Mouse (Mus musculus): ENCODE results near the gene Olfr847.

The Olfr847 gene

DNA sequence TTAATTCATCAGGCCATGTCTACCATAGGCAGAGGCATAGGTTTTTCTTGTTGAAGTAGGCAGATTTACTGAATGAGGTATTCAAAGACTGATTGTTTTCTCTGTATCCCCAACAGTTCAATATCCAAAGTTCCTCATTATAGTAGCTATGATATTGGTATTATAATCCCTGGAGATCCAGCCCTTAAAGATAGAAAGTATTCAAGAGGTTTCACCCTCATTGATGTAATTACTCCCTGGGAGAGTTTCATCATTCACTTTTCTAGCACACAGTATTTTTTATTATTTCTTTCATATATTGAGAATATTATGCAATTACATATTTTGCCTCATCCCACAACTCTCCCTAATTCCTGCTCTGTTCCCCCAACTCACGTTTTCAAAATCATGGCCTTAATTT is at the start of gene Olfr847:
TSS of gene Olfr847 (minus strand) at position 101 of the 400 bp plus-strand sequence.
- no peak for DNase-seq (ENCODE audit: low spot score in 2 of 2)

GRCm38 (mm10) chr9:19363905-19364304 is 14.6 kb downstream of the Olfr847 start, which contains the start of gene Olfr846:
TSS of gene Olfr846 (minus strand) at chr9:19364005.
- DNase-seq (ENCODE audit: low spot score in 2 of 2): no peak

DNA sequence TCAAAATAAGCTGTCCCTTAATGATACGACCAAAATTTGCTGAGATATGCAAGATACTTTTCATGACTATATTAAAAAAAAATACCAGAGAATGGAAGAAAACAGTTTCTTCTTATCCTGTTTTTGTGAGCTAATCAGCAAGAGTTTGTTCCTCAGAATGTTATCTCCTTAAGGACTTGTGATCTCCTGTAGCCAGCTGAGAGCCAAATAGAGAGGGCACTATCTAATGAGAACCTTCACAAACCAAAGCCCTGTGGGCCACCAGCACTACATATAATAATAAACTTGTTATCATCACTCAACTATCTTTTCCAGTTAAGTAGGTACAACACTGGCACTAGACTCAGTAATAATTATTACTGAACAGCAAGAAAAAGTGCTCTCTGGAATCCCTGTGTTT is 42.3 kb downstream of the Olfr847 start, which contains the start of gene Olfr845:
TSS of gene Olfr845 (plus strand) at position 301 of the 400 bp plus-strand sequence.
- no peak for DNase-seq (ENCODE audit: low spot score in 2 of 2)
